Mouse (Mus musculus) cortical plate, adult 2 months (tissue): ENCODE results near the gene Eps15l1.

ENCODE experiments used
- CTCF ChIP-seq: fragments of 200-500 bp; IDR thresholded peaks from 2 replicates; pipeline ENCODE4 v1.5.1; 2011; ENCODE audit warnings: mild to moderate bottlenecking, control low read depth, low read length; ENCODE audit not compliant: insufficient read depth; ENCODE audit errors: extremely low read depth
- POLR2A ChIP-seq: fragments of 200-500 bp; IDR thresholded peaks from 2 replicates; pipeline ENCODE4 v1.6.1; 2011; ENCODE audit warnings: mild to moderate bottlenecking, low read length, control low read depth; ENCODE audit not compliant: insufficient read depth; ENCODE audit errors: extremely low read depth

DNA sequence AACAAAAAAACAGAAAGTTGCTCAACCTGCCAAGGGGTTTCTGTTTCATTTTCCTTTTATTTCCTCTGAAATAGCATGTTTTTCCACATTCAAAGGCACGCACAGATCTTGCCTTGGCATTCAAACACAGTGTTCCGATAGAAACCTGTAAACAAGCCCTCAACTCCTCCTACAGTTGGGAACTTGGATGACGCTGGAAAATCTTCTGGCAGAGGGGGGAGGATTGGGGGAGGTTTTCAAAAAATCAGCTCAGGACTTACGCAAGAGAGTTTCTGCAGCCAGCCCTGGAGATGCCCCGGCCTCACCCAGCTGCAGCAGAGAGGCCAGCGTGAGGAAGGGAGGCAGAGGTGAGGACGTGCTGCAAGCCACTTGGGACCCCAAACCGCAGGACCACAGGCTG is 117.6 kb downstream of the Eps15l1 start:
- TF ChIP-seq CTCF (no peak), POLR2A (no peak)
